Mouse (Mus musculus) midbrain, embryonic 16.5 days (tissue): ENCODE results near the gene Rab3gap1. TPM values are rescaled to one million over a fixed set of nuclear protein-coding genes. Genes with fewer than 3 reads are reported as not detected.

Experiments
- ATAC-seq: fragments of 200-750 bp; cut with Nextera tagmentation; 2 replicates; pipeline ENCODE4 v1.8.0; 2017; ENCODE audit warnings: moderate TSS enrichment
- H3K27ac ChIP-seq: fragments of 300-500 bp; sonication (generic); 2 replicates; pipeline ENCODE4 v1.5.1; 2014; ENCODE audit warnings: mild to moderate bottlenecking, low read length, mixed read lengths
- H3K27me3 ChIP-seq: fragments of 300-500 bp; sonication (generic); 2 replicates; pipeline ENCODE4 v1.6.1; 2014; ENCODE audit warnings: low read depth, low read length, mixed read lengths; ENCODE audit not compliant: control insufficient read depth, insufficient read depth
- H3K36me3 ChIP-seq: fragments of 300-500 bp; sonication (generic); 2 replicates; pipeline ENCODE4 v1.6.1; 2014; ENCODE audit warnings: mild to moderate bottlenecking, low read length, moderate library complexity, mixed read lengths; ENCODE audit not compliant: control insufficient read depth, insufficient read depth
- H3K4me1 ChIP-seq: fragments of 300-500 bp; sonication (generic); 2 replicates; pipeline ENCODE4 v1.6.1; 2014; ENCODE audit warnings: mild to moderate bottlenecking, low read length, mixed read lengths; ENCODE audit not compliant: control insufficient read depth, insufficient read depth
- H3K4me2 ChIP-seq: fragments of 300-500 bp; sonication (generic); 2 replicates; pipeline ENCODE4 v1.6.1; 2014; ENCODE audit warnings: mild to moderate bottlenecking, low read length, mixed read lengths
- H3K4me3 ChIP-seq: fragments of 300-500 bp; sonication (generic); 2 replicates; pipeline ENCODE4 v1.5.1; 2014; ENCODE audit warnings: low read depth, mild to moderate bottlenecking, low read length, moderate library complexity, mixed read lengths
- H3K9ac ChIP-seq: fragments of 300-500 bp; sonication (generic); 2 replicates; pipeline ENCODE4 v1.6.1; 2014; ENCODE audit warnings: low read depth, low read length, mixed read lengths
- H3K9me3 ChIP-seq: fragments of 300-500 bp; sonication (generic); replicated peaks from 2 replicates; pipeline ENCODE4 v1.6.1; 2014; ENCODE audit warnings: mild to moderate bottlenecking, low read length, mixed read lengths; ENCODE audit not compliant: control insufficient read depth, poor library complexity, severe bottlenecking
- WGBS: fragments of 180-500 bp; shearing (Covaris S2); extraction: QIAGEN DNeasy Blood & Tissue Kit; methylation state at CpG from one replicate; pipeline ENCODE4 v1.1.7; 2014; 5-methylcytosine and 5-hydroxymethylcytosine counted together
- polyA plus RNA-seq: library from polyadenylated mRNA; unstranded; fragments of >200 nt; fragmentation: Nextera tagmentation; extraction: Ambion mirVana; gene quantifications from 2 replicates; pipeline ENCODE4 v1.2.1, GENCODE M21; 2015

The Rab3gap1 gene
- polyA plus RNA-seq, 1 experiment from 2014 or later: 23.3 TPM

- no peak overlapping the region for H3K27ac ChIP-seq
- no peaks in the 10 kb centered on the region for H3K4me1 ChIP-seq
- H3K9me3 ChIP-seq: no peaks in the 10 kb centered on the region
- ATAC-seq: no peak
- H3K4me2 ChIP-seq: no peak overlapping the region
- no peaks in the 10 kb centered on the region for H3K36me3 ChIP-seq
- WGBS: 84% methylated on average over 1 of the region's 1 CpGs
- no peak overlapping the region for H3K4me3 ChIP-seq
- H3K27me3 ChIP-seq: no peaks in the 10 kb centered on the region
- H3K9ac ChIP-seq: no peak overlapping the region
These were observed 30.8 kb downstream of the Rab3gap1 start for GRCm38 (mm10) chr1:127899401-127899800.

GRCm38 (mm10) chr1:127904774-127905385 is 36.3 kb downstream of the Rab3gap1 start:
- peak; percentile 54; the same call in 1 of the 2 replicates for ATAC-seq

GRCm38 (mm10) chr1:127913116-127913515 is 44.5 kb downstream of the Rab3gap1 start:
- H3K27me3 ChIP-seq: no peaks in the 10 kb centered on the region
- 77% methylated on average over 4 of the region's 4 CpGs for WGBS
- no peaks in the 10 kb centered on the region for H3K4me1 ChIP-seq
- no peak overlapping the region for H3K27ac ChIP-seq
- no peak overlapping the region for H3K4me3 ChIP-seq
- H3K9ac ChIP-seq: no peak overlapping the region
- H3K4me2 ChIP-seq: no peak overlapping the region
- ATAC-seq: no peak
- peaks cover 4% of the 10 kb centered on the region; the same call in 1 of the 2 replicates for H3K36me3 ChIP-seq
- H3K9me3 ChIP-seq: no peaks in the 10 kb centered on the region

More at GRCm38 (mm10) chr1:127904774-127905385, 36.3 kb downstream of the Rab3gap1 start:
- WGBS: 6% methylated on average over 2 of the region's 2 CpGs
- Histone ChIP-seq H3K4me1 (no peaks in the 10 kb centered on the region), H3K4me2 (no peak overlapping the region), H3K36me3 (no peaks in the 10 kb centered on the region), H3K4me3 (no peak overlapping the region), H3K27ac (no peak overlapping the region), H3K9me3 (no peaks in the 10 kb centered on the region), H3K9ac (no peak overlapping the region), H3K27me3 (no peaks in the 10 kb centered on the region)

GRCm38 (mm10) chr1:127915316-127915715 is 46.7 kb downstream of the Rab3gap1 start:
- Histone ChIP-seq H3K4me1 (no peaks in the 10 kb centered on the region), H3K4me2 (no peak overlapping the region), H3K9me3 (no peaks in the 10 kb centered on the region), H3K9ac (no peak overlapping the region), H3K27ac (no peak overlapping the region), H3K27me3 (no peaks in the 10 kb centered on the region), H3K4me3 (no peak overlapping the region), H3K36me3 (peaks cover 10% of the 10 kb centered on the region)
- 89% methylated on average over 6 of the region's 6 CpGs for WGBS
- no peak for ATAC-seq

GRCm38 (mm10) chr1:127915802-127916201 is 47.2 kb downstream of the Rab3gap1 start:
- no peak overlapping the region for H3K9ac ChIP-seq
- no peak overlapping the region for H3K4me3 ChIP-seq
- H3K27me3 ChIP-seq: no peaks in the 10 kb centered on the region
- H3K9me3 ChIP-seq: no peaks in the 10 kb centered on the region
- H3K36me3 ChIP-seq: peaks cover 10% of the 10 kb centered on the region
- no peak overlapping the region for H3K27ac ChIP-seq
- H3K4me1 ChIP-seq: no peaks in the 10 kb centered on the region
- ATAC-seq: no peak
- H3K4me2 ChIP-seq: no peak overlapping the region
- WGBS: 76% methylated on average over 1 of the region's 1 CpGs

- Histone ChIP-seq H3K9me3 (no peaks in the 10 kb centered on the region), H3K36me3 (peaks cover 34% of the 10 kb centered on the region), H3K4me2 (no peak overlapping the region), H3K4me3 (no peak overlapping the region), H3K4me1 (no peaks in the 10 kb centered on the region), H3K9ac (no peak overlapping the region), H3K27me3 (no peaks in the 10 kb centered on the region), H3K27ac (no peak overlapping the region)
- no peak for ATAC-seq
- WGBS: 96% methylated on average over 2 of the region's 2 CpGs
These were observed 64.8 kb downstream of the Rab3gap1 start for GRCm38 (mm10) chr1:127933405-127933804.

GRCm38 (mm10) chr1:127934322-127934721 is 65.7 kb downstream of the Rab3gap1 start:
- no peak for ATAC-seq
- no peak overlapping the region for H3K27ac ChIP-seq
- no peaks in the 10 kb centered on the region for H3K9me3 ChIP-seq
- WGBS: 97% methylated on average over 5 of the region's 5 CpGs
- no peaks in the 10 kb centered on the region for H3K27me3 ChIP-seq
- peaks cover 44% of the 10 kb centered on the region for H3K36me3 ChIP-seq
- no peak overlapping the region for H3K9ac ChIP-seq
- H3K4me3 ChIP-seq: no peak overlapping the region
- H3K4me1 ChIP-seq: no peaks in the 10 kb centered on the region
- no peak overlapping the region for H3K4me2 ChIP-seq

- Histone ChIP-seq H3K36me3 (peaks cover 46% of the 10 kb centered on the region), H3K9me3 (no peaks in the 10 kb centered on the region), H3K27me3 (no peaks in the 10 kb centered on the region), H3K4me3 (no peak overlapping the region), H3K4me1 (no peaks in the 10 kb centered on the region), H3K9ac (no peak overlapping the region), H3K27ac (no peak overlapping the region), H3K4me2 (no peak overlapping the region)
- ATAC-seq: no peak
- WGBS: 84% methylated on average over 8 of the region's 8 CpGs
These were observed 68.7 kb downstream of the Rab3gap1 start for GRCm38 (mm10) chr1:127937277-127937676.

- H3K9ac ChIP-seq: no peak overlapping the region
- 96% methylated on average over 10 of the region's 10 CpGs for WGBS
- no peak for ATAC-seq
- H3K27me3 ChIP-seq: no peaks in the 10 kb centered on the region
- no peak overlapping the region for H3K4me2 ChIP-seq
- H3K27ac ChIP-seq: no peak overlapping the region
- H3K4me1 ChIP-seq: no peaks in the 10 kb centered on the region
- no peak overlapping the region for H3K4me3 ChIP-seq
- no peaks in the 10 kb centered on the region for H3K9me3 ChIP-seq
- peaks cover 40% of the 10 kb centered on the region for H3K36me3 ChIP-seq
These were observed 73.7 kb downstream of the Rab3gap1 start for GRCm38 (mm10) chr1:127942231-127942630.
